Mouse (Mus musculus): ENCODE measurements at regions not wholly inside any gene's neighbourhood (a gene's known extent, or its start where the extent isn't known, plus 50 kb on each side); places are given as distances from the start of the nearest gene placed in this dataset.

GRCm38 (mm10) chr5:35171336-35171735 is 65.8 kb upstream of the Lrpap1 start:
- Histone ChIP-seq H3K4me2 (ENCODE audit: low read depth) (no peak overlapping the region), H3K27me3 (ENCODE audit: control insufficient read depth, insufficient read depth, insufficient read length) (no peaks in the 10 kb centered on the region), H3K4me3 (no peak overlapping the region), H3K36me3 (ENCODE audit: control insufficient read depth, insufficient read depth) (no peaks in the 10 kb centered on the region), H3K79me2 (ENCODE audit: control insufficient read depth, insufficient read depth) (no peaks in the 10 kb centered on the region), H3ac (ENCODE audit: control insufficient read depth, insufficient read length) (no peak overlapping the region)
- TF ChIP-seq USF1 (IDR thresholded peaks at IDR 0.05; ENCODE audit: low read depth) (no peak), MAX (IDR thresholded peaks at IDR 0.05; ENCODE audit: low read depth) (no peak), SRF (IDR thresholded peaks at IDR 0.05; ENCODE audit: control insufficient read depth, insufficient read length, low read depth) (no peak), TCF12 (IDR thresholded peaks at IDR 0.05; ENCODE audit: insufficient read depth, poor library complexity, severe bottlenecking) (no peak), REST (IDR thresholded peaks at IDR 0.05; ENCODE audit: insufficient read depth, insufficient read length) (no peak), CEBPB (IDR thresholded peaks at IDR 0.05; ENCODE audit: insufficient read depth, poor library complexity, severe bottlenecking) (no peak), POLR2A (IDR thresholded peaks at IDR 0.05; ENCODE audit: insufficient read length, low read depth) (no peak), MYOG (IDR thresholded peaks at IDR 0.05; ENCODE audit: control insufficient read depth in 1 of 3, insufficient read depth in 1 of 3, insufficient read length in 2 of 3, low read depth in 2 of 3) (no peak), MYOD1 (IDR thresholded peaks at IDR 0.05; ENCODE audit: control insufficient read depth in 1 of 3, insufficient read length in 2 of 3, low read depth in 2 of 3) (no peak), TCF3 (IDR thresholded peaks at IDR 0.05; ENCODE audit: insufficient read length, low read depth) (no peak), POLR2AphosphoS2 (IDR thresholded peaks at IDR 0.05; ENCODE audit: insufficient read length, low read depth) (no peak), E2F4 (IDR thresholded peaks at IDR 0.05; ENCODE audit: insufficient read depth) (no peak)

DNA sequence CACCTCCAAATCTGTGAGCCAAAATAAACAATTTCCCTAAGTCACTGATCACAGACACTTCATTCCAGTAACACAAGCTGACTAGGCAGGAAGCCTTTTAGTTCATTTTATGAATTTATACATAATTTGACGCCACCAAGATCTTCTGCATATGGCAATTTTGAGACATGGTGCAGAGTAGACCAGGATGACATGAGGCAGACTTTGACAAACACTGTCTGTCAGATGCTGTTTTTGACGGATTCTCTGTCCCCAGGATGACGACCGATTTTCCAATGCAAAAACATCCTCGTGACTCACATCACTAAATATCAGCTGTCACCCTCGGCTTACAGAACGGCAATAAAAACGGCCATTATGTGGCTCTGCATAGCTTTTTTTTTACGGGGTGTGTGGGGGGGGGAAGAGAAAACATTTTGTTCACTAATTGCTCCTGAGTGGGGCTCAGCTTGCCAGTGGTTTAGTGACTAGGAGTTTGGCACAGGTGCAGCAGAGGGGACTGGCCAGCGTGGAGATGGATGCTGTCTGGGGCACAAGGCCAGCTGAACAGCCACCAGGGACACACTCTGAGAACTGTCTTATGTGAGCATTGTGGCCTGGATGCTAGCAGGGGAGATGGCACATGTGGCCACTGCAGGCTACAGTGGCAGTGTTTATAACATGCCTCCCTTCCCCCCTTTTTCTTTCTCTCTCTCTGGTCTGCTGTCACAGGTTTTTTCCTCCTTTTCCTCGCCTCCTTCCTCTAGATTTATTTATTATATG is 65.0 kb upstream of the Lrpap1 start:
- no peak for TF ChIP-seq TCF3 (IDR thresholded peaks at IDR 0.05; ENCODE audit: insufficient read length, low read depth)
- no peak for TF ChIP-seq E2F4 (IDR thresholded peaks at IDR 0.05; ENCODE audit: insufficient read depth)
- TF ChIP-seq MAX (IDR thresholded peaks at IDR 0.05; ENCODE audit: low read depth) = no peak
- TF ChIP-seq USF1 (IDR thresholded peaks at IDR 0.05; ENCODE audit: low read depth) = no peak
- TF ChIP-seq POLR2A (IDR thresholded peaks at IDR 0.05; ENCODE audit: insufficient read length, low read depth) = no peak
- no peak for TF ChIP-seq SRF (IDR thresholded peaks at IDR 0.05; ENCODE audit: control insufficient read depth, insufficient read length, low read depth)
- no peak for TF ChIP-seq CEBPB (IDR thresholded peaks at IDR 0.05; ENCODE audit: insufficient read depth, poor library complexity, severe bottlenecking)
- no peak for TF ChIP-seq TCF12 (IDR thresholded peaks at IDR 0.05; ENCODE audit: insufficient read depth, poor library complexity, severe bottlenecking)
- no peak overlapping the region for H3ac ChIP-seq (ENCODE audit: control insufficient read depth, insufficient read length)
- no peaks in the 10 kb centered on the region for H3K79me2 ChIP-seq (ENCODE audit: control insufficient read depth, insufficient read depth)
- no peak overlapping the region for H3K4me3 ChIP-seq
- H3K27me3 ChIP-seq (ENCODE audit: control insufficient read depth, insufficient read depth, insufficient read length) = no peaks in the 10 kb centered on the region
- no peaks in the 10 kb centered on the region for H3K36me3 ChIP-seq (ENCODE audit: control insufficient read depth, insufficient read depth)
- no peak overlapping the region for H3K4me2 ChIP-seq (ENCODE audit: low read depth)

DNA sequence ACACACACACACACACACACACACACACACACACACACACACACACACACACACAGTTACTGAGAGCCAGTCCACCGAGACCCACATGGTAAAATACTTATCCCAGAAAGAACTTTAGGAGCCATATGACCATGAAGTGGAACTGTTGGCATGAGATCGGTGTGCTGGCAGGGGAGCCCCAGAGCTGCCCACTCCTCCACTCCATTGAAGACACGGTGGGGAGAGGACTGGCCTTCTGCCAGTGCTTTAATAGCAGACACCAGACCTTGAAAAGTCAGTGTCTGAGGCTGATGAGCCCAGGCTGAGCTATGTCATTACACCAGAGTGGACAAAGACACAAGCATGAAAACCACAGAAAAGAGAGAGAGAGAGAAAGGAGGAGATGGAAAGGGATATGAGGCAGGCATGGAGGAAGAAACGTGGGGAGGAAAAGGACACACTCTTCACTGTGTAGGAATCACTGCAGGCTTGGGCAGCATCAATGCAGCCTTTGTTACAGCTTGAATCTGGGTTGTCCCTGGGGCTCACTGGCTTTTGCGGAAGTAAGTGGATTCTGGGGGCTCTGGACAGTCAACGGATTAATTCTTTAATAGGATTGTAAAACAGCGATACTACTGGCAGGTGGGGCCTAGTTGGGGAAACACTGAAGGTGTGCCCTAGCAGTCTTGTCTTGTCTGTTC is 64.2 kb upstream of the Lrpap1 start:
- Histone ChIP-seq H3ac (ENCODE audit: control insufficient read depth, insufficient read length) (no peak overlapping the region), H3K4me3 (no peak overlapping the region), H3K36me3 (ENCODE audit: control insufficient read depth, insufficient read depth) (no peaks in the 10 kb centered on the region), H3K4me2 (ENCODE audit: low read depth) (no peak overlapping the region), H3K79me2 (ENCODE audit: control insufficient read depth, insufficient read depth) (no peaks in the 10 kb centered on the region), H3K27me3 (ENCODE audit: control insufficient read depth, insufficient read depth, insufficient read length) (no peaks in the 10 kb centered on the region)
- TF ChIP-seq TCF3 (IDR thresholded peaks at IDR 0.05; ENCODE audit: insufficient read length, low read depth) (no peak), USF1 (IDR thresholded peaks at IDR 0.05; ENCODE audit: low read depth) (no peak), MYOD1 (IDR thresholded peaks at IDR 0.05; ENCODE audit: control insufficient read depth in 1 of 3, insufficient read length in 2 of 3, low read depth in 2 of 3) (no peak), TCF12 (IDR thresholded peaks at IDR 0.05; ENCODE audit: insufficient read depth, poor library complexity, severe bottlenecking) (no peak), SRF (IDR thresholded peaks at IDR 0.05; ENCODE audit: control insufficient read depth, insufficient read length, low read depth) (no peak), MYOG (IDR thresholded peaks at IDR 0.05; ENCODE audit: control insufficient read depth in 1 of 3, insufficient read depth in 1 of 3, insufficient read length in 2 of 3, low read depth in 2 of 3) (no peak), MAX (IDR thresholded peaks at IDR 0.05; ENCODE audit: low read depth) (no peak), POLR2AphosphoS2 (IDR thresholded peaks at IDR 0.05; ENCODE audit: insufficient read length, low read depth) (no peak), POLR2A (IDR thresholded peaks at IDR 0.05; ENCODE audit: insufficient read length, low read depth) (no peak)

- TF ChIP-seq TCF12 (IDR thresholded peaks at IDR 0.05; ENCODE audit: insufficient read depth, poor library complexity, severe bottlenecking) (no peak), MYOD1 (IDR thresholded peaks at IDR 0.05; ENCODE audit: control insufficient read depth in 1 of 3, insufficient read length in 2 of 3, low read depth in 2 of 3) (peak in 1 of 3 experiments; percentile 57), MAX (IDR thresholded peaks at IDR 0.05; ENCODE audit: low read depth) (no peak)
- H3K27me3 ChIP-seq (ENCODE audit: control insufficient read depth, insufficient read depth, insufficient read length) = no peaks in the 10 kb centered on the region
- no peaks in the 10 kb centered on the region for H3K36me3 ChIP-seq (ENCODE audit: control insufficient read depth, insufficient read depth)
- no peak overlapping the region for H3ac ChIP-seq (ENCODE audit: control insufficient read depth, insufficient read length)
- no peak overlapping the region for H3K4me3 ChIP-seq
- H3K79me2 ChIP-seq (ENCODE audit: control insufficient read depth, insufficient read depth) = no peaks in the 10 kb centered on the region
- H3K4me2 ChIP-seq (ENCODE audit: low read depth) = peak overlapping the region; percentile 48
Measured at GRCm38 (mm10) chr5:35168853-35169252, 63.3 kb upstream of the Lrpap1 start.

DNA sequence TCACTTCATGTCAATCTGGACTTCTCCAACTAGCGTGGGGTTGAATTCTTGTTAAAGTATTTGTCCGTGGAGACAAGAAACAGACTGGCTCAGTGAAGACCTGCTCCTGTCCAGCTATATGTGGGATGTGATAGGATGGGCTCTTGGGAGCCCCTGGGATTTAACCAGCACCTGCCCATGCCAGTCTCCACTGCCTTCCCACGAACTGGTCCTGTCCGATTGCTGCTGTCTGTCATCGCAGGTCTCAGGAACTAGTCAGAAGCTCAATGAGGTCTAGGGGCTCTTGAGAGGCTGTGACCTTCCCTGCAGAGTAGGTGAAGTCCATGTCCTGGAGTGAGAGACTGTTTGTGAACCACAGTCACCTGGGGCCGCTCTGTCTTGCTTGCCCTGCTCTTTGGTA is 62.8 kb upstream of the Lrpap1 start:
- Histone ChIP-seq H3ac (ENCODE audit: control insufficient read depth, insufficient read length) (no peak overlapping the region), H3K79me2 (ENCODE audit: control insufficient read depth, insufficient read depth) (no peaks in the 10 kb centered on the region), H3K4me3 (no peak overlapping the region), H3K36me3 (ENCODE audit: control insufficient read depth, insufficient read depth) (no peaks in the 10 kb centered on the region), H3K4me2 (ENCODE audit: low read depth) (peak overlapping the region; percentile 48), H3K27me3 (ENCODE audit: control insufficient read depth, insufficient read depth, insufficient read length) (no peaks in the 10 kb centered on the region)
- TF ChIP-seq POLR2A (IDR thresholded peaks at IDR 0.05; ENCODE audit: insufficient read length, low read depth) = no peak
- TF ChIP-seq MYOD1 (IDR thresholded peaks at IDR 0.05; ENCODE audit: control insufficient read depth in 1 of 3, insufficient read length in 2 of 3, low read depth in 2 of 3) = peak in 2 of 3 experiments; percentile 90 to 93
- no peak for TF ChIP-seq USF1 (IDR thresholded peaks at IDR 0.05; ENCODE audit: low read depth)
- no peak for TF ChIP-seq E2F4 (IDR thresholded peaks at IDR 0.05; ENCODE audit: insufficient read depth)
